Mouse (Mus musculus): ENCODE data around the gene Nrxn2. TPM values are rescaled to one million over a fixed set of nuclear protein-coding genes. Genes with fewer than 3 reads are reported as not detected.

Nrxn2 gene
- polyA plus RNA-seq, 1 experiment: 7.3 TPM

GRCm38 (mm10) chr19:6386234-6386633 is 32.3 kb upstream of the Nrxn2 start:
- no peak for DNase-seq
- no peak for TF ChIP-seq CTCF (IDR thresholded peaks at IDR 0.05; ENCODE audit: insufficient read depth, low read length)
- no peak for TF ChIP-seq POLR2A (IDR thresholded peaks at IDR 0.05; ENCODE audit: borderline replicate concordance, extremely low read depth, low read depth, low read length)
- H3K4me1 ChIP-seq (ENCODE audit: control insufficient read depth, insufficient read depth, low read length): peaks cover 8% of the 10 kb centered on the region
- no peak overlapping the region for H3K4me3 ChIP-seq (replicated peaks; ENCODE audit: extremely low read depth, low read depth, low read length)
- 78% methylated on average over 9 of the region's 9 CpGs for WGBS

DNA sequence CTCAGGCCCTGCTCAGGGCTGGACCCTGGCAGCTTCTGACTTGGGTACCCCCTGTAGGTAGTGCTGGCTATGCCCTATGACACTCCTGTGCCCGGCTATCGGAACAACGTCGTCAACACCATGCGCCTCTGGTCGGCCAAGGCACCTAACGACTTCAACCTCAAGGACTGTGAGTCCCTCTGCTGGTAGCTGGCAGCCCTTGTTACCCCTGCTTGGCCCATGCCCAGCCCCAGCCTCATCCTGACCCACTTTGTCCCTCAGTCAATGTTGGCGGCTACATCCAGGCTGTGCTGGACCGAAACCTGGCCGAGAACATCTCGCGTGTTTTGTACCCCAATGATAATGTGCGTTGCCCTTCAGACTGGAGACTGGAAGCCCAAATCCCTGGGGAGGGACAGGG is 30.5 kb upstream of the Nrxn2 start:
- no peak for TF ChIP-seq CTCF (IDR thresholded peaks at IDR 0.05; ENCODE audit: insufficient read depth, low read length)
- no peak for TF ChIP-seq POLR2A (IDR thresholded peaks at IDR 0.05; ENCODE audit: borderline replicate concordance, extremely low read depth, low read depth, low read length)
- WGBS: 83% methylated on average over 13 of the region's 13 CpGs
- Histone ChIP-seq H3K4me3 (replicated peaks; ENCODE audit: extremely low read depth, low read depth, low read length) (no peak overlapping the region), H3K4me1 (ENCODE audit: control insufficient read depth, insufficient read depth, low read length) (peaks cover 8% of the 10 kb centered on the region)
- DNase-seq: no peak

DNA sequence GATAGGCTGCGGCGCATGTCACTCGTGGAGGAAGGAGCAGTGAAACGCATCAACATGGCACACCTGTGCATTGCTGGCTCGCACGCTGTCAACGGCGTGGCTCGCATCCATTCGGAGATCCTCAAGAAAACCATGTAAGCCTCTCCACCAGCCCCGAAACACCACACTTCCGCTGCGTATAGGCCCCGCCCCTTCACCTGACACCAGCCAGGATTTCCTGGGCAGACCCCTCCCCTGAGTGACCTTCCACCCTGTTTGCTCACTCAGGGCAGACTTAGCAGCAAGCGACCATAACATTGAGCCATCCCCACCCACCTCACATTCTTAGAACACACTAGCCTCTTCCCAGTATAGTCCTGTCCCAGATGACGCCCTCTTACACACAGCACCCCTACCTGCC is 28.7 kb upstream of the Nrxn2 start:
- H3K4me1 ChIP-seq (ENCODE audit: control insufficient read depth, insufficient read depth, low read length): no peaks in the 10 kb centered on the region
- no peak for DNase-seq
- H3K4me3 ChIP-seq (replicated peaks; ENCODE audit: extremely low read depth, low read depth, low read length): peak overlapping the region; percentile 51
- TF ChIP-seq CTCF (IDR thresholded peaks at IDR 0.05; ENCODE audit: insufficient read depth, low read length) (no peak), POLR2A (IDR thresholded peaks at IDR 0.05; ENCODE audit: borderline replicate concordance, extremely low read depth, low read depth, low read length) (0 out of 2 replicates have a peak, but pooled peaks have one; percentile 23)
- WGBS: 31% methylated on average over 16 of the region's 16 CpGs

DNA sequence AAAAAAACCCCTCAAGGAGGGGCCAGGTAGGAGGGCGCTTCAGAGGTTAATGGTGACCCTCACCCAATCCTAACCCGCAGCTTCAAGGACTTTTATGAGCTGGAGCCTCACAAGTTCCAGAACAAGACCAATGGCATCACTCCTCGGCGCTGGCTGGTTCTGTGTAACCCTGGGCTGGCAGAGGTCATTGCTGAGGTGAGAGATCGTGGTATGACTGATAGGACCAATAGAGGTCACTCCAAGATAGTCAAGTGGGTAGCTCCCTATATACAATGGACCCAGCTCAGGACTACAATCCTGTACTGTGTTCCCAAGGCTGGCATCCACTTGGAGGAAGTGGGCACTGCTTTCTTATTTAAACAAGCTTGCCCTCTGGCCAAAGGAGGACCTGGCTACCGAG is 28.3 kb upstream of the Nrxn2 start:
- TF ChIP-seq CTCF (IDR thresholded peaks at IDR 0.05; ENCODE audit: insufficient read depth, low read length) (no peak), POLR2A (IDR thresholded peaks at IDR 0.05; ENCODE audit: borderline replicate concordance, extremely low read depth, low read depth, low read length) (no peak)
- no peaks in the 10 kb centered on the region for H3K4me1 ChIP-seq (ENCODE audit: control insufficient read depth, insufficient read depth, low read length)
- no peak overlapping the region for H3K4me3 ChIP-seq (replicated peaks; ENCODE audit: extremely low read depth, low read depth, low read length)
- WGBS: 64% methylated on average over 6 of the region's 6 CpGs
- no peak for DNase-seq

DNA sequence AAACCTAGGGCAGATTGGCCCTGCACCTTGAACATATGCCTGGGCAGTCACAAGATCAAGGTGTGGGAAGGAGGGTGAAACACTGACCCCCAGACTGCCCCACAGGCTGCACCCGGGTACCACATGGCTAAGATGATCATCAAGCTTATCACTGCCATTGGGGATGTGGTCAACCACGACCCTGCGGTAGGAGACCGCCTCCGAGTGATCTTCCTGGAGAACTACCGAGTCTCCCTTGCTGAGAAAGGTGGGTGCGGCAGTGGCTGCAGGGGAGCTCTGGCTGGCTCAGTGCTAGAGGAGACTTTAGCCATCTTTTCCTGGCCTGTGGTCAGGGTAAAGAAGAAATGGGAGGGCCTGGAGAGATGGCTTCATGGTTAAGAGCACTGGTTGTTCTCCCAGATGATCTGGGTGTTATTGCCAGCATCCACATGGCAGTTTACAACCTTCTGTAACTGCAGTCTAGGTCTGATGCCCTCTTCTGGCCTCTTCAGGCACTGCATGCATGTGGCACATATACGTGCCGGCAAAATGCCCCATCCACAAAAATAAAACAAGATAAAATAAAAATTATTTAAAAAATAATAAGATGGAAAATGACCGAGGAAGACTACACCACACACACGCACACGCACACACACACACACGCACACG is 25.7 kb upstream of the Nrxn2 start:
- 0 out of 2 replicates have a peak, but pooled peaks have one; percentile 3 for TF ChIP-seq CTCF (IDR thresholded peaks at IDR 0.05; ENCODE audit: insufficient read depth, low read length)
- no peak for TF ChIP-seq POLR2A (IDR thresholded peaks at IDR 0.05; ENCODE audit: borderline replicate concordance, extremely low read depth, low read depth, low read length)
- 90% methylated on average over 14 of the region's 14 CpGs for WGBS
- Histone ChIP-seq H3K4me3 (replicated peaks; ENCODE audit: extremely low read depth, low read depth, low read length) (no peak overlapping the region), H3K4me1 (ENCODE audit: control insufficient read depth, insufficient read depth, low read length) (no peaks in the 10 kb centered on the region)
- no peak for DNase-seq

GRCm38 (mm10) chr19:6393637-6394036 is 24.9 kb upstream of the Nrxn2 start:
- WGBS: 89% methylated on average over 16 of the region's 16 CpGs
- Histone ChIP-seq H3K4me3 (replicated peaks; ENCODE audit: extremely low read depth, low read depth, low read length) (no peak overlapping the region), H3K4me1 (ENCODE audit: control insufficient read depth, insufficient read depth, low read length) (no peaks in the 10 kb centered on the region)
- no peak for TF ChIP-seq POLR2A (IDR thresholded peaks at IDR 0.05; ENCODE audit: borderline replicate concordance, extremely low read depth, low read depth, low read length)
- no peak for TF ChIP-seq CTCF (IDR thresholded peaks at IDR 0.05; ENCODE audit: insufficient read depth, low read length)
- no peak for DNase-seq

DNA sequence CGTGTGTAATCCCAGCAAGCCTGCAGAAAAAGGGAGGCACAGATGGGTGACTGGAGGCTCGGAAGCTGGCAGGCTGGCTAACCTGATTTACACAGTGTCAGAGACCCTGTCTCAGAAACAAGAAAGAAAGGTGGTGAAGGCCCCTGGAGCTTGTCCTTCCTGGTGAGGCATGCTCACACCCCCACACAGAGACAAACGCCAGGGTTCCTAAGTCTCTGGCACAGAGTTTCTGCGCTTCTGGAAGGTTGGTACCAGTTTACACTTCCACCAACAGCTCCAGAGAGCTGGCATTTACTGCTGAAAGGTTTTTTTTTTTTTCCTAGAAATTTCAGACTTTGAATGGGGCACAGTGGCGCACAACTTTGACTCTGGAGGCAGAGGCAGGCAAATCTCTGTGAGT is 22.3 kb upstream of the Nrxn2 start:
- DNase-seq: no peak
- H3K4me3 ChIP-seq (replicated peaks; ENCODE audit: extremely low read depth, low read depth, low read length): no peak overlapping the region
- 87% methylated on average over 5 of the region's 5 CpGs for WGBS
- no peak for TF ChIP-seq CTCF (IDR thresholded peaks at IDR 0.05; ENCODE audit: insufficient read depth, low read length)
- H3K4me1 ChIP-seq (ENCODE audit: control insufficient read depth, insufficient read depth, low read length): peaks cover 3% of the 10 kb centered on the region; the same call in 1 of the 2 replicates

- no peak for DNase-seq
- 86% methylated on average over 22 of the region's 22 CpGs for WGBS
- no peak for TF ChIP-seq POLR2A (IDR thresholded peaks at IDR 0.05; ENCODE audit: borderline replicate concordance, extremely low read depth, low read depth, low read length)
- TF ChIP-seq CTCF (IDR thresholded peaks at IDR 0.05; ENCODE audit: insufficient read depth, low read length): no peak
- Histone ChIP-seq H3K4me1 (ENCODE audit: control insufficient read depth, insufficient read depth, low read length) (peaks cover 3% of the 10 kb centered on the region; the same call in 1 of the 2 replicates), H3K4me3 (replicated peaks; ENCODE audit: extremely low read depth, low read depth, low read length) (no peak overlapping the region)
Observed at GRCm38 (mm10) chr19:6397582-6398249, 20.8 kb upstream of the Nrxn2 start.

DNA sequence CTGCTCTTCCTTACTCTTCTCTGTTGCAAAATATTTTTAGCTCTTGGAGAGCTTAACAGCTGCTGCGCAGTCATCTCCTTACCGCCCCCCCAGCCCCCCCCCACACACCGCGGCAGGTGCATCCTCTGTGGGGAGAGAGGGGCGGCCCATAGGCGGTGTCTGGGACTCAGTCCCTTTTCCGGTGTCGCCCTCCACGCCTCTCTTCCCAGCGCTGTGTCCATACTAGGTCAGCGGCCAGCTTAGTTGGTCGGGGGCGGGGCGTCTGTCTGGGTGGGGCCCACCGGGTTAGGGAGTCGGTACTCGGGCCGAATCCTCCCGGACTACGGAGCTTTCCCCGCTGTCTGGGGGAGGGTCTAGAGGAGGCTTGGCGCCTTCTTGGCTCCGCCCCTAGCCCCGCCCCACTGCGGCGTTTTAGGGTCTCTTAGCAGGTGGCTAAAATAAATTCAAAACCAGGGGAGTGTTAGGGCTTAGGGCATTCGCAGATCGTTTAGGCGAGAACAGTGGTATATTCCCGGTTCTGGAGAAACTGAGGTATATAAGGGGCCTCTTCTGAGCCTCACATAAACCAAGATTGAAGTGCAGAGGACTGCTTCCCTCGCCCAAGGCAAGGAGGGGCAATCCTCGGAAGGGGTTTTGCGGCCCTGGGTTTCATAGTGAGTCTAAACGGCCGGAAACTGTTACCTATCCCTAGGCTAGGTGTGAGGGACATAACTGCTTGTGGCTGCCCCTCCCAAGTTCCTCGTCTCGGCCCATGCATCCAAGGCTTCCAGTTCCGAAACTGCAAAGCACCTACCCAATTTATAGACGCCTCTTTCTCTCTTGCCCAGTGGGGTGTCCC is 19.9 kb upstream of the Nrxn2 start:
- TF ChIP-seq CTCF (IDR thresholded peaks at IDR 0.05; ENCODE audit: insufficient read depth, low read length) (no peak), POLR2A (IDR thresholded peaks at IDR 0.05; ENCODE audit: borderline replicate concordance, extremely low read depth, low read depth, low read length) (peak; percentile 19; the same call in 1 of the 2 replicates)
- H3K4me1 ChIP-seq (ENCODE audit: control insufficient read depth, insufficient read depth, low read length): peaks cover 3% of the 10 kb centered on the region; the same call in 1 of the 2 replicates
- WGBS: under 1% methylated on average over 39 of the region's 39 CpGs
- DNase-seq: peak; percentile 67
- H3K4me3 ChIP-seq (replicated peaks; ENCODE audit: extremely low read depth, low read depth, low read length): peak overlapping the region; percentile 76

All from lung, adult 2 months (tissue).